Mouse (Mus musculus) right cerebral cortex, postnatal 4 days (tissue): Measurements from ENCODE around the gene Thumpd3.

Experiments
- DNase-seq: peaks from one replicate; pipeline ENCODE4 v3.0.0-alpha.2; 2022

Gene Thumpd3

DNA sequence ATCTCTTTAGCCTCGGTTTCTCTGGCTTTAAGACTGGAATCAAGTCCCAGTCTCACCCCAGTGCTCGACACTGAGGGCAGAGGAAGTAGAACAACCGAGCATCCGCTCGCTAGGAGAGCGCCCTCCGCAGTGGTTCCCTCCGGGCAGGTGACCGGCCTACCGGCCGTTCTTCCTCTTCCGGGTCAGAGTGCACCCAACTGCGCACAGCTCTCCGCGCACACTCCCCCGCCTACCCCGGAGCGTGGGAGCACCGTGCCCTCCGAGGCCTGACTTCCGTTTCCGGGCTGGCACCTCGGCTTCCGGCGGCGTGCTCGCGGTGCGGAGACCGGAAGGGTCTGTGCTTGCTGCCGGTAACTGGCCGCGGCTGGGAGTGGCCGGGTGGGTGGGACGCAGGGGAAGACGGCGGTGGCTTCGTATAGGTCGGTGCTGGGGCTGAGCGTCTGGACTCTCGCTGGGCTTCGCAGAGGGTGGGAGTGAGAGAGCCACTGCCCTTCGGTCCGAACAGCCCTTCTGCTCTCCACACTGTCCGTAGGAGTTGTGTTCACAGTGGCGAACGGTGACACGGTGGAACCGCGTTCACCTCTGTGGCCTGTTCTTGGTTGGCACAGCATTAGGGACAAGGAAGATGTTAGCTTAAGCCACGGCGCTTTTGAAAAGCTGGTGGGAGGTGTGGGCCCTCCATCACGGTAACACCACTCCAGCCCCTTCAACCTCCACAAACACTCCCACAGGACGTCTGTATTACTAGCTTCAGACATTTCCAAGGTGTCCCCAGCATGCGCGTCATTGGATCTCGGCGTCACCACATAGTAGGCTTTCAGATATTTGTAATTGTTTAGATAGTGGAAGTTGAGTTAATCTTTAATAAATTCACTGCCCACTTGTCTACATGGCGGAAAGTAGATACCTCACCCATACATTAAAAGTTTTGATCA is at the start of gene Thumpd3:
TSS of gene Thumpd3 (plus strand) at position 185 of the 935 bp plus-strand sequence.
- DNase-seq = peak; percentile 98

DNA sequence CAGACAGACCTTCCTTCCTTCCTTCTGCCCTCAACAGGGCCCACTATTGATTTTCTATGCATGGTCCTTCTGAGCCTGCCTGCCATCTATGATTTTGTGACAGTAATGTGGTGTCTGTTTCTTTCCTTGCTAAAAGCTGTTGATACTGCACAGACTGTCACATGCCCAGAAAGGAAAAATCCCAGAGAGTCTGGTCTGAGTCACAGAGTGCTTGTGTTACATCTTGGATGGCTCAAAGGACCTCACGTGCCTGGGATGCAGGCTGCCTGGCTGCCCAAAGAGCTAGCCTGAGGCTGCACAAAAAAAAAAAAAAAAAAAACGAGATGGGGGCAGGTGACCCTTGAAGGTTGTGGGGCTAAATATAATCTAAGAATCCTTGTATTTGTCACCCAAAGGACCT is 46.8 kb upstream of the Thumpd3 start:
- no peak for DNase-seq

- peak; percentile 95 for DNase-seq
These were observed 45.2 kb upstream of the Thumpd3 start for GRCm38 (mm10) chr6:113000666-113001287.

- DNase-seq = no peak
These were observed 44.3 kb upstream of the Thumpd3 start for GRCm38 (mm10) chr6:113001719-113002118.

- no peak for DNase-seq
These were observed 42.5 kb upstream of the Thumpd3 start for GRCm38 (mm10) chr6:113003313-113004111.

GRCm38 (mm10) chr6:113006833-113007232 is 39.2 kb upstream of the Thumpd3 start:
- DNase-seq = no peak

- no peak for DNase-seq
These were observed 34.1 kb upstream of the Thumpd3 start for GRCm38 (mm10) chr6:113011886-113012285.

DNA sequence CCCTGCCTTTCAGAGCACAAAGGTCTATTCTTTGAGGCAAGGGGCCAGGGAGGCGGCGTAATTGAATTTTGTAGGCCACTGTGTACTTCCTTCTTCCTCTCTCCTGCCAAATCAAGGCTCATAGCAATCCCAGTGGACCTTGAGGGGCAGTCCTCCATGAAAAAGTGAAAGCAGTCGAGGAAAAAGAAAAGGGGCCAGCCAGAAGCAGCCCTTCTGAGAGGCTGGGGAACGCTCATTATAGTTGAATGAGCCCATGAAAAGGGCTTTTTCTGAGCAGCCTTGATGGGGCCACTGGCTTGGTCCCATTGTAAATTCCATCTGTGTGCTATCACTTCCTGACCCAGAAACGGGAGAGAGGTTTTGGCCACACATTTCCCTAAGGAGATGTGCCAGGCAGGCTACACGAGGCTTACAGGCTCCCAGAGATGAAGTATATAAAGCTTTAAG is 33.5 kb upstream of the Thumpd3 start:
- peak; percentile 44 for DNase-seq

- DNase-seq = no peak
These were observed 32.5 kb upstream of the Thumpd3 start for GRCm38 (mm10) chr6:113013550-113013949.

DNA sequence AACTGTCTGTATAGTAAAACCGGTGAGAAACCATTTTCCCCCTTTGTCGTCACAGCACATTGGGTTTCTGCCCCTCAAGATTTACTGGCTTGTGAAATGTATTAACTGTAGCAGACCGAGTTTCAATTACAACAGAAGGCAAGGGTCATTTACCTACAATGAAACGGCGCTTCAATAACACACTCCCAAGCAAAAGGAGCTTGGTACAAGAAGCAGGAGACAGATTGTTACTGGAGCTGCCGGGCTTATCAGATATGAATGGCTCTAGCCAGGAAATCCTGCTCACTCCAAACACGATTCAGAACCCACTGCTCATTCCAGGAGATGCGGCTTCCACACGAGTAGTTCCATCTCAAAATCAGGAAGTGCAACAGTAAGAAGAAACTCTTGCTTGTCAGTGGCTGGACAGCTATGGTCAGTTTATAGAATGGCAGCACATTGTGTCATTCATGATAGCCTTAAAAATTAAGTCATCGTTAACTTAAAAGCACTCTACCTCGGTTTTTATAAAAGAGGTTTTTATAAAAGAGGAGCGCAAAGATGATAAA is 28.5 kb upstream of the Thumpd3 start:
- DNase-seq = no peak

- DNase-seq = no peak
These were observed 27.9 kb upstream of the Thumpd3 start for GRCm38 (mm10) chr6:113018139-113018538.

DNA sequence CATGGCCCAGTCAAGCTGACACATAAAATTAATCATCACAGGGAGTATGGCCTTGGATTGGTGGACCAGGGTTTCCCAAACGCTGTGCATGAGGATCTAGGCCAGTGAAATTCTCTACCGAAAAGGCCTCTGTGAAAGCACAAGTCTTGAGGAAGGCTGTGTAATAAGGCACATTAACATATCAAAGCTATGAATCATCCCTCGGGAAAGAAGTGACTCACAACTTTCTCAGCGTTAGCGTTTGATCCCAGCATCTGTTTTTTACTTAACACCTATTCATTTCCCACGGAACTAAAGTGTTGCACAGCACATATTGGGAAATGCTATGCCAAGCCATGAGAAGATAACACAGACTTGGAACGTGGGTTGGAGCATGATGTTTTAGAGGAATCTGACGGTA is 21.2 kb upstream of the Thumpd3 start:
- DNase-seq = no peak

- DNase-seq = no peak
These were observed 20.3 kb upstream of the Thumpd3 start for GRCm38 (mm10) chr6:113025774-113026173.

- DNase-seq = no peak
These were observed 18.6 kb upstream of the Thumpd3 start for GRCm38 (mm10) chr6:113027446-113027845.

DNA sequence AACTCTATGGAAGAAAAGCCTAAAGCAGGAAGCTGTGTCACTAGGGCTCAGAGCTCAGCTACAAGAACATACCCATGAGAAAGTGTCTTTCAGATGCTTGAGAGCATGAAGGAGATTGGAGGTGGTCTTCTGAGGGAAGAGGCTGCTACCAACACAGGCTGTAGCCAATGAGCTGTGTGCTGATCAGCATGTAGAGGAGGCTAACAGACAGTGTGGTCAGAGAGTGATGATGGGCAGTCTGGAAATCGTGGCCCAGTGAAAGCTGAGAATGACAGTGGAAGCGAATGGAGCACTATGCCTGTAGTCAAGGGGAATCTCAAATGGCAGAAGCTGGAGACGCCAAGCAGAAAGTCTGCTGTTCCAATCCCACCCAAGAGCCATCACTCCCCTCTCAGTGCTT is 17.0 kb upstream of the Thumpd3 start:
- no peak for DNase-seq

GRCm38 (mm10) chr6:113030553-113030952 is 15.5 kb upstream of the Thumpd3 start:
- no peak for DNase-seq

- DNase-seq = no peak
These were observed 14.9 kb upstream of the Thumpd3 start for GRCm38 (mm10) chr6:113030970-113031660.

- no peak for DNase-seq
These were observed 13.9 kb upstream of the Thumpd3 start for GRCm38 (mm10) chr6:113032121-113032520.

DNA sequence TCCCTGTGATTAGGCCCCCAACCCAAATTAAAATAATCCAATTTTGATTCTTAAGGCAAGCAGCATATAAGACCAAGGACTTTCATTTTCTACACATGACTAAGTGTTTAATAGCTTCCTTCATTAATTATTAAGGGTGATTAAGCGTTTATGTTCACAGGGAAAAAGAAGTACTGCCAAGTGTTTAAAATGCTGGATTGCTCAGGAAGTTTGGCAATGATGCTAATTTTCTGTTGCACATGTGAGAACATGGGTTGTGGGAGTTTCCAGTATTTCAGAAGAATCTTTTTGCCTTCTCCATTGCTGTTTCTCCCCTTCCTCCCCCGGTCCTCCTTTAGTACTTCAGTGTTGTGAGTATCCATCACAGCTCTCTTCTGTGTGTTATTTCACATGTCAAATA is 12.8 kb upstream of the Thumpd3 start:
- no peak for DNase-seq

- DNase-seq = no peak
These were observed 11.6 kb upstream of the Thumpd3 start for GRCm38 (mm10) chr6:113034466-113034865.

DNA sequence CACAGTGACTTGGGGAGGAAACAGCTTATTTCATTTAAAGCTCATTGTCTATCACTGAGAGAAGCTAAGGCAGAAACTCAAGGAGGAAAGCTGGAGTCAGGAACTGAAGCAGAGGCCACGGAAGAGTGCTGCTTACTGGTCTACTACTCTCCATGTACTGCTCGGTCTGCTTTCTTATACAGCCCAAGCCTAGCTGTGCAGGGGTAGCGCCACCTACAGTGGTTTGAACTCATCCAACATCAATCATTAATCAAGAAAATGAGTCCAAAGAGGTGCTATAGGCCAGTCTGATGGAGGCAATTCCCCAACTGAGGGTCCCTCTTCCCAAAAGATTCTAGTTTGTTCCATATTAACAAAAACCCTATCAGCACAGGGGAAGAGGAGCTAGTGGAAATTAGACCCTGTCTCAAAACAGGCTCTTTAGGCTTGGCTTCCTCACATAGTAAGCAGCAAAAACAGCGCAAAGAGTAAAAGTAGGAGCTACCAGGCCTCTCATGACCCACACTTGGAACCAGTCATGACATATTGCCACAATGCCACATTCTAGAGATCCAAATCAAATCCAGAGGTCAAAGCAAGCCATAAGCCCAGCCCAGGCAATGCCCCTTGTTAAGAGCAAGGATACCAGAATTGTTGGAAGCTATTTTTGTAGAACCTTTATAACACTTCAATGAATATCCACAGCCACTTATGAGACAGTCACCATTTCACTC is 9.4 kb upstream of the Thumpd3 start:
- no peak for DNase-seq
